Mouse (Mus musculus) liver, embryonic 14.5 days (tissue): ENCODE results near the gene Trim62.

Experiments used
- CTCF ChIP-seq: IDR thresholded peaks from 2 replicates; pipeline ENCODE4 v1.5.1; 2016; ENCODE audit warnings: antibody characterized with exemption, low read depth, control low read depth
- EP300 ChIP-seq: IDR thresholded peaks from 2 replicates; pipeline ENCODE4 v1.6.1; 2016; ENCODE audit warnings: antibody characterized with exemption, low read depth

- TF ChIP-seq CTCF (no peak), EP300 (no peak)
Measured at GRCm38 (mm10) chr4:128904035-128904800, 20.8 kb downstream of the Trim62 start.
